Mouse (Mus musculus) adipocyte (in vitro differentiated cells): ENCODE measurements around the gene Dnaaf1.
A peak's percentile ranks its signal among the peaks of the same experiment; 100 is the strongest.

Experiments used
- DNase-seq: peaks from one replicate; pipeline ENCODE4 v3.0.0-alpha.2; 2016; ENCODE audit warnings: low spot score

The Dnaaf1 gene

DNA sequence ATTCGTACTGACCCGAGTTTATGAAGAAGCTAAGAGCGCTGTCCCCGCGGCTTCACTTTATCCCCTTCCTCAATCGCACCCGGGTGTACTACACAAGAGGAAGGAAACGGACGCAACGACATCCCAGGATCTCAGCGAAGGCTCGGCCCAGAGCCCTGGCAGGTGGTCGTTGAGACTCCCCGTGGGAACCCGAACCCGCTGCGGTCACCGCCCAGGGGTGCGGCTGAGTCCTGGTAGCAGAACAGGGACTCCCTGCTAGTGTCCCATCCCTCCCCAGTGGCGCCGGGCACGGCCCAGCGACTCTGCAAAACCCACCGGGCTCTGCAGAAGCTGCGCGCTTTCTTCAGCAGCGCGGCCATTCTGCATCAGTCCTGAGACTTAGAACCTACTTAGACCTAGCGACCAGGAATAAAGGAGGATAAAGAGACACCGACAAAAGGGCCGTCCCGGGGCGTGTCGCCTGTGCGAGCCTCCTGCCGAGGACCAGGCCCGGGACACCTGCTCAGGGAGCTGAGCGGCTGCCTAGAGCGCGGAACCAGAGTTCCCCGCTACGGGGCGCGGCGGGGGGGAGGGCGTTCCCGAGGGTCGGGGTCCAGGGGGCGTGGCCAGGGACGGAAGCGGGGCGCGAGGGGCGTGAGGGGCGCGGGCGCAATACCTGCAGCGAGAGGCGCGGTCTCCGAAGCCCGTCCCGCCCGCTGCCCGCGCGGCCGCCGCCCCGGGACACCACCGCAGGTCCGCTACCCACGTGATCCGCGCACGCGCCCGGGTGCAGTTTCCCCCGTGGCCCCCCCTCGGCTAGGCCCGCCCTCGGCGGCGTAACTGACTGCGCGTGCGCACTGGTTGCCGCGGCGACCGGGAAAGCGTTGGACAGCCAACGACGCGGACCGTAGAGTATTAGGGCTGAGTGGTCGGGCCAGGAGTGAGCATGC is at the start of gene Dnaaf1, which contains the start of gene Hsdl1:
Gene Dnaaf1 (plus strand): TSS at position 799 of the 929 bp plus-strand sequence.
Gene Hsdl1 (minus strand): TSS at position 747 of the 929 bp plus-strand sequence.
- peak; percentile 82 for DNase-seq

GRCm38 (mm10) chr8:119528762-119529161 is 46.3 kb upstream of the Dnaaf1 start:
- DNase-seq: no peak

- no peak for DNase-seq
These were observed 44.1 kb upstream of the Dnaaf1 start for GRCm38 (mm10) chr8:119530937-119531336.

DNA sequence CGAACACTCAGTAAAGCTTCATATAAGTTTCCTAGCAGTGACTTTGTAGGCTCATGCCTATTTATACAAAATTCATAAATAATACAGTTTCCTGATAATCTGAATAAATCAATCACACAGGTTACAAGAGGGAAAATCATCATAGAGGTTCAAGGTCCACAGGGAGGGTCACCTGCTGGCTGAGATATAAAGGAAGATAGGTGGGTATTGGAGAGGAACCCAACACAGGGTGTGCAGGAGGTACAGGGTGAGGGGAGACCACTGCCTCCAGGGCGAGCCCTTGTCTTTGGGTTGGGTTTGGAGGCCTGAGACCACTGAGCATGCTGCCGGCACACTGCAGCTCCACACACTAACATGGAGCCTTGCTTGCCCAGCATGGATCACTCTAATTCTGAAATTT is 43.6 kb upstream of the Dnaaf1 start:
- DNase-seq: no peak

- no peak for DNase-seq
These were observed 43.1 kb upstream of the Dnaaf1 start for GRCm38 (mm10) chr8:119531973-119532372.

DNA sequence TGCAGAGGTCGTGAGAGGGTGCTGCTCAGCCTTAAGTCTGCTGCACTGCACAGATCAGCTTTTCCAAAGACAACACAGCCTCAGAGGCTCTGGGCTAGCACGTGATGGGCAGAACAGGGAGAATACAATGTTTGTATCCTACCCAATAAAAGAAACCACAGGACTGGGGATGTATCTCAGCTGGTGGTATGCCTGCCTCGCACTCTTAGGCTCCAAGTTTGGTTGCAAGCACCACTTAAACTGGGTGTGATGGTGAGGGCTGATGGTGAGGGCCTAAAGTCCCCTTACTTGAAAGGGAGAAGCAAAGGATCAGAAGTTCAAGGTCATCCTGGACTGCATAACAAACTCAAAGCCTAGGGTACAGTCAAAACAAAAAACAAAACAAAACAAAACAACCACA is 30.4 kb upstream of the Dnaaf1 start:
- DNase-seq: no peak

- no peak for DNase-seq
These were observed 29.9 kb upstream of the Dnaaf1 start for GRCm38 (mm10) chr8:119545180-119545579.

DNA sequence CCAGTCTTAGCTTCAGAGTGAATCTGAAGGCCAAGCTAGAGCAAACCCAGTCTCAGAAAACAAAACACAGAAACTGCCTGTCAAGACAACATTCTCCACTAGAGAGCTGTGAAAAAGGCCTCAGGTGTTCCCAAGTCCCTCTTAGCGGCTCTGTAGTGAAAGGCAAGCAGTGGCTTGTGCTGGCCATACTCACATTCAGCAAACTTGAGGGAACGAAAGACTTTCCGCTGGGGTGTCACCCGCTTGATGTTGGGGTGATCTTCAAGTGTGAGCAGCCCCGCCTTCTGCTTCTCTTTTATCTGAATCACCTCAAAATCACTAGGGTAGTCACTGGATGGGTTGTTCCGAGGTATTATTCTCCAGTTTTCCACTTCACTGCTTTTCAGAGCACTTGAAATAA is 29.2 kb upstream of the Dnaaf1 start:
- DNase-seq: no peak

DNA sequence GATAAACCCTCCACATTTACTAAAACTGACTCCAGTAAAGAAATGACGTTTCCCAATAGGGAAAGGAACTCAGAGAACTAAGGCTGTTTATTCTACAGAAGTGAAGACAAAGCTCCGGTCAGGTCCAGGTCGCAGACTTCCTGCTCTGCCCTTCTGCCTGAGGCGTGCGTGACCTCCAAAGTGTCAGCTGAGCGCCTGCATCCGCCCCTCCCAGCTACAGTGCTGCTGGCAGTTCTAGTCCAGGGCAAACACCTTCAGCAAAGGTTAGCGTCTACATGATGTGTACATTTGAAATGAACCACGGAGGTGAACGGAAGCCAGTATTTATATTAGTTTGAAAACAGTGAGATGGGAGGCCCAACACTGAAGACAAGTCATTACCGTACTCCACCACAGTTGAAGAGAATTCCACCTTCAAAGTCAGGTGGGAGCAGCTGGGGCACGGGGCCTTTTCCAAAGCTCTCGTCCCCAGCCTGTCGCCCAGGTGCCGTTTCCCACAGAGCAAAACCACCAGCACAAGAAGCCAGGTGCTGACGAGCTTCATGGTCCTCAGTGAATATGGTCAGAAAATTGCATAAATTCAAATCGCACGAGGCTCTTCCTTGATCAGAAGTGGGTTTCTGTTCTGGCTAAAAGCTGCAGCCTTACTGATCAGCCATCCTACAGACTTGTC is 27.9 kb upstream of the Dnaaf1 start:
- DNase-seq: no peak

DNA sequence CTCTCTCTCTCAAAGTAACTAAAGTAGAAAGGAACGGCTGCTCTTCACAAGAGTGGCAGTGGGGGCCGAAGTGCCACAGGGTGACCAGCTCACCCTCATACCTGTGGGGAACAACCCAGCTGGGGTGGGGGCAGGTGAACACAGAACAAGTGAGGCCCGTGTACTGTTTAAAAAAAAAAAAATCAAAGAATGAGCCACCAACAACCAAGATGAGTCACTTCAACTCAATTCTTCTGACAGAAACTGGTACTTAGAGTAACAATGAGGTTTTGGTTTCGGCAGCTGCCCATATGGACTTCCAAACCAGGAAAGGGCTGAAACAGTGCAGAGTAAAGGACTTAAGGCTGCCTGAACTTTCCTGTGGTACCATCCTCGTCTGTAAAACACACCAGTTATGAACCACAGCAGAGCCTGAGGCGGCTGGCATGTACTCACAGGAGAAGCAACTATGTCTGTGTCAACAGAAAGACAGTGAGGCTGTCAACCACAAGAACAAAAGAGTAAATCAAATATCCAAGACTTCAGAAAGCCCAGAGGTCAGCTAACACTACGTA is 26.4 kb upstream of the Dnaaf1 start:
- DNase-seq: no peak

GRCm38 (mm10) chr8:119552967-119553366 is 22.1 kb upstream of the Dnaaf1 start:
- DNase-seq: no peak

- DNase-seq: no peak
These were observed 19.2 kb upstream of the Dnaaf1 start for GRCm38 (mm10) chr8:119555861-119556260.

DNA sequence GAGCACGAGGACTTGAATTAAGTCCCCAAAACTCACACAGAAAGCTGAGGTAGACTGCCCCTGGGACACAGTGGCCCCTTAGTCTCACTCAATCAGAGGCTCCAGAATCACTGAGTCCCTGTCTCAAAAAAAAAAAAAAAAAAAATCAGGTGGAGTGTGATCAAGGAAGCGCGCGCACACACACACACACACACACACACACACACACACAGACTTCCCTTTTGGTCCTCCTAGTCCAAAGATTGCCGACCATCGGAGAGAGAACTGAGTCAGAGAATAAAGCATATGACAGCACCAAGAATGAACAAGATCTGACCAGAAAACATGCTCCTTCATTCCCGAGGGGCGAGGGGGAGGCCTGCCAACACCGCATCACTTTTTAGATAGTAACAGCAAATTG is 17.9 kb upstream of the Dnaaf1 start:
- DNase-seq: no peak

DNA sequence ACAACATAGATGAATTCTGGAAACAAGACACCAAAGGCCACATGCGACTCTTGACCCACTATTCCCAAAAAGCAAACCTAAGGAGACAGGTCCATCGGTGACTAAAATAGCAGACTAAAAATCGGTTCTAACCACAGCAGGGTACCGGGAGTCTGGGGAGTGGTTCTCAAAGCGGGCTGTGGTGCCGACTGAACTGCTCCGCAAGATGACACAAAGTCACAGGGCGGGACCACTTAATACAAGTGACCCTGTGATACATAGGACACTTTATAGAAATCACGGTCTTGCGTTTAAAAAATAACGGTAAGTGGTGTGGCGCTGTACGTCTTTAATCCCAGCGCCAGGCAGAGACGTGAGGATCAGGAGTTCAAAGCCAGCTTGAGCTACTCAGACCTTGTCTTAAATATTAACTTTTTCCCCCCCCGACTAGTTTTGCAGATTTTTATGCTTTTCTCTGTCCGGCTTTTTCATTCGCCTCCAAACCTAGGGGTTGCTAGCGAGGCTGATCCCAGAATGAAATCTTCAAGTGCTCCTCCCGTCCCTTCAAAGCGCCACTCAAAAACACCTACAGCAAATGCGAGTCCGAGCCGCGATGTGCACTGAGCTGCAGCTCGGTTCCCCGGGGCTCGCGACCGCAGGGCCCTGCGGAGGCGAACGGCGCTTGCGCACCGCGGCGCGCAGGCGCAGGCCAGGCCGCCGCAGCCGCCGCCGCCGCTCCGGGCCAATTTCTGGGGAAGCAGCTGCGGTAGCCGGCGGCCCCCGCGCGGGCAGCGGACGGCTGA is 17.0 kb upstream of the Dnaaf1 start:
- peak; percentile 70 for DNase-seq

DNA sequence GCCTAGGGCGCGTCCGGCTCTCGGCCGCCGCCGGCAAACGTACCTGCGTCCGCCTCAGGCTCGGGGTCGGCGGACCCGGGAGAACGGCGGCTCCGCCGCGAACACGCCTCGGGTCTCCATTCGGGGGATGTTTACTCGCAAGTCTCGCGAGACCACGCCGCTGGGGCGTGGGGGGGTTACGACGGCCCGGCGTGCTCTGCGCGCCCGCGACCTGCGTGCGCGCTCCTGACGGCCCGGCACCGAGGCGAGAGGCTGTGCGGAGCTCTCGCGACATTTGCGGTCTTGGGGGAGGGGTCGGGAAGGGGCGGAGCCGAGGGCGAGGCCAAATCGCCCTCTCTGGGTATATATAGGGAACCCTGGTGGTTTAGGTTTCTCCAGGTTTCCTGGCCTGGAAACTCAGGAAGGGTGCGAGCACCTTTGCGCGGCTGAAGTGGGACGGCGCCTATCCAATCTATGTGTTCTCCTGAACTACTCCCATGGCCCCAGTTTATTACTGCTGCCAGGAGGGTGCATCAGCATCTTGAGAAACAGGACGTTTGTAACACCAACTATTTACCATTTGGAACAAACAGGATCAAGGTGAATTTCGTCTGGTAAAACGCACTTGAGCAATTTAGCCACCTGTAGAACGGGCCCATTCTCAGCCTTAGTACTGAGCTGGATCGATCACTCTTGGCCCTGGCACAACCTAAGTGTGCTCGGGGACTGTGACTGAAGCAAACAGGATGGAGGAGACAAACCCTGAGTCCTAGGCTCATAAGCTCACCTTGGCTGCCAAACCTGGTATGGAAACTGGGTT is 16.2 kb upstream of the Dnaaf1 start, which contains the start of gene Mbtps1:
Gene Mbtps1 (minus strand): TSS at position 133 of the 799 bp plus-strand sequence.
- peak; percentile 91 for DNase-seq

DNA sequence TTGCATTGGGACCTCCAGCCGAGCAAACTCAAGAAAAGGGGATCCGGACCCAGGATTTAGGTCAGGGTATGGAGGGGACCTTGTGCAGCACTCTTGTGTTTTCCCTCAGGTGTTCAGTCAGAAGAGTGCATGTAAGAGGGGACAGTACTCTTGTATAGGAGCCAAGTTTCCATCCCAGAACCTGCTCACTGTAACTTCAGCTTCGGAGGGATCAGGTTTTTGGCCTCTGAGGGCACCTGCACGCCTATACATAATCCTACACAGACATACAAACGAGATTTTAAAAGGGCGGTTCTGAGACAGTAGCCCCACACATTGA is 15.7 kb upstream of the Dnaaf1 start:
- no peak for DNase-seq

DNA sequence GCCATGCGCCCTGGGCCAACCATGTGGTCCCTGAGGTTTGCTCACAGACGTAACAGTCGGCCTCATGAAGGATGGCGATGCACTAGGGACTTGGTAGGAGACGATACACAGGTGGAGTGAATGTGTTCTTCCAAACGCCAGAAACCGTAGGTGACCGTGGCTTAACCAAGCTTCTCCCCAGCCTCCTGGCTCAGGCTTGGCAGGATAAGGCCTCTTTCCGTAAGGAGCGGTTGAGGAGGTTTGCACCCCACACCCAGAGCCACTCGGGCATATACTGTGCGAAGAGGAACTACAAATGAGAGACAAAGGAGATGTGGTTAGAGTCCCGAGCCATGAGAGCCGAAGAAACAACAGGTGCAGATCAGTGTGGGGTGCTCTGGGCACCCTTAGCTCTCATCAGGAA is 11.2 kb upstream of the Dnaaf1 start:
- no peak for DNase-seq

DNA sequence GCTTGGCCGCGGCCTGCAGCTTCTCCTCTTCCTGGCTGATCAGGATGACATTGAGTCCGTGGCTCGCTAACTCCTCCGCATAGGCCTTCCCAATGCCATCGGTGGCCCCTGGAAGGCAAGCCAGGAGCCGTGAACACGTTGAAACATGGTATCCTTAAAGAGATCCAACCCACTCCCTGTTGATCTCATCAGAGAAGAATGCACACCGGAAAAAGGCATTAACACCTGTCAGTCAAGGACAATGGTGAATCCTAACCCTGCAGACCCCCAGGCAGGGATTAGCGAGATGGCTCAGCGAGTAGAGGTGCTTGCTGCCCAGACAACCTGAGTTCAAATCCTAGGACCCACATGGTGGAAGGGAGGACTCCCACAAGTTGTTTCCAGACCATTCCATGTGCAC is 8.7 kb upstream of the Dnaaf1 start:
- DNase-seq: no peak

DNA sequence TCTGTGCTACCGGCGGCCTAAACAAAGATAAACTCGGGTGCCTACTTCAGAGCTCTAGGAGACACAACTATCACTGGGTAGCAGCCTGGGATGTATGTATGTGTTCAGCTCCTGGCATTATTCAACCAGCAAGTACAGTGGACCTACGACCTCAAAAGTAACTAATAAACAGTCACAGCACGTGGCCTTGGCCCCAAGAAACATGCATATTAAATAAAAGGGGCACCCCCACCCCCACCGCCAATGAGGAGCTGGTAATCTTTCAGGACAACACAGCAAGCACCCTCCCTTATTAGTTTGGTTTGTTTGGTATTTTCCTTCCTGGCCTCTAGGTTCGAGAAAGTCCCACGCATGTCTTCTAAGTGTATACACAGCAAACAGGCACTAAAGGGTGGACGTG is 6.8 kb upstream of the Dnaaf1 start:
- no peak for DNase-seq

- DNase-seq: no peak
These were observed 6.1 kb upstream of the Dnaaf1 start for GRCm38 (mm10) chr8:119568951-119569350.

DNA sequence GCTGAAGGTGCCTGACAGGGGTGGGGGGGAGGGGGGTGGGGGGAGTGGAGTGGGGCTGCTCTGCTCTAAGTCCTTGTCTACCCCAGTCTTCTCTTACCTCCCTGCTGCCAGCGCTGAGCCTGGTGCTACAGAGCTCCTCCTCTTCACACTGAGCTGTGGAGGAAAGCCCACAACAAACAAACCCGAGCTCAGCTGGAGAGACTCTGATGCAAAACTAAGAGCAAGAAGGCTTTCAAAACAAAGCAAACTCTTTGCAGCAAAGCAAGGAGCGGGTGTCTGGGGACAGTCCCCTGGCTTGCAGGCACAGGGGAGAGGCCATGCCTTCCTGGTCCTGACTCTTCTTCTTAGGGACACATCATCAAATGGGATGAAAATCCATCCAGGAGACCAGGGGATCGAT is 5.2 kb upstream of the Dnaaf1 start:
- DNase-seq: no peak
